Mouse (Mus musculus): ENCODE measurements around the gene Padi6.
A peak's percentile ranks its signal among the peaks of the same experiment; 100 is the strongest.

DNA sequence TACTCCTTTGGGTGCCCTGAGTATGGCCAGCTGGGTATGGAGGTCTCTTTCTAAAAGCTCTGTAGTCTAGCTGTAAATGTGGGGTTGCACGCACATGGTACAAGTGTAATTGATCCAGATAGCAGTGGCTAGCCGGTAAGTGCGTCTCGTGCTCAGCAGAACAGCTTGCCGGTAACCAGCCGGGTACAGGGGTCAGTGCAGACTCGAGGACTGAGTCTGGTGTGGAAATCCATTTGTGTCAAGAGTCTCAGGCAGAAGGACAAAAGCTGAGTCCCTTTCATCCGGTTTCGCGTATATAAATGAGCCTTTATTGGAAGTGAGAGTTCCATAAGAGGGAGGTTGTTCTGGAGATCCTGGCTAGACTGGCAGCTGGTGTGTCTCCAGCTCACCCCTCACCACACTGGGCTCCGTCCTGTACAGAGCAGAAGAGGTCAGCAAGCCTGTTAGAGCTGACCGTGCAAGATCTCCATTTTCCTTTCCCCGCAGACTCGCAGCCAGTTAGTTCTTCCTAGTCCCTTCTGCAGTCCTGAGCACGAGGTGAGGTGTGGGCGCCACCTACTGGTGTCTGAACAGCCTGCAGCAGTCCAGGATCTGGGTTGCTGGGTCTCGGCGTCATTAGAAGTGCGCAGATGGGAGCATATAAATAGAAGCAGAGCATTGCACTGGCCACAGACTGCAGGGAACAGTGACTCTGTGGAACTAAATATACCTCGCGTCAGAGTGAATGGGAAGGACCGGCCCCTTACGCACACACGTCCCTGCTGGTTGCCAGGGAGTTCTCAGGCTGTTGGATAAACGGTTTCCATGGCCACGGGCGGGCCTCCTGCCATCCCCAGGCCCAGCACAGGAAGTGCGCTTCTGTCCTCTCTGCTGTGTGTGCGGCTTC lies 28.7 kb downstream of the Padi6 start:
- TF ChIP-seq CTCF (IDR thresholded peaks at IDR 0.05) (peak; percentile 99), POLR2A (IDR thresholded peaks at IDR 0.05; ENCODE audit: insufficient read depth, low read depth, low read length) (peak; percentile 28; the same call in 1 of the 2 replicates), EP300 (IDR thresholded peaks at IDR 0.05; ENCODE audit: insufficient read depth, low read depth, low read length) (peak; percentile 93)

Measured in heart, adult 2 months (tissue).